Mouse (Mus musculus): ENCODE results near the gene Olfr871.

DNA sequence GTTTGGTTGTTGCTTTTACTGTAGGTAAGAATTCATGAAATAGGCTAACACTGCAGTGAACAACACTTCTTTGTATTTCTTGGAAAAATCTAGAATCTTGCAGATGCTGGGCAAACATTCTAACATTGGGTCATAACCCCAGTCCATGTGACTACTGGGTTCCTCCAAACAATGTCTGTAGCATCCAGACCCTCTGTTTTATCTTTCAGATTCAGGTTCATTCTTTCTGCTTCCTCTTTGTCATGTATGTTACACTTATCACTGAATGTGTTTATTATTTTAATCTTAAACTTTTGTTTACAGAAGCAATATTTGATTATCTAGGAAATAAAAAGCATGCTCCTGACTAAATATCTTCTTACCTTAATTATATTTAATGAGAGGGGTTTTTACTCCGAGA lies 1.2 kb upstream of the Olfr871 start:
- no peak for TF ChIP-seq POLR2A (IDR thresholded peaks at IDR 0.05; ENCODE audit: low read depth, low read length)
- TF ChIP-seq E2F4 (IDR thresholded peaks at IDR 0.05; ENCODE audit: insufficient replicate concordance, low read depth, low read length): no peak
- no peak for TF ChIP-seq CTCF (conservative IDR thresholded peaks at IDR 0.05 in 1 of 2, IDR thresholded peaks at IDR 0.05 in 1 of 2; ENCODE audit: low read depth in 2 of 2, low read length in 2 of 2)
- no peak for TF ChIP-seq EP300 (IDR thresholded peaks at IDR 0.05; ENCODE audit: low read length)
- TF ChIP-seq CHD2 (IDR thresholded peaks at IDR 0.05; ENCODE audit: low read length): no peak
- no peak for TF ChIP-seq TCF12 (IDR thresholded peaks at IDR 0.05; ENCODE audit: low read depth, low read length)
- no peak for TF ChIP-seq ZNF384 (IDR thresholded peaks at IDR 0.05; ENCODE audit: low read depth, low read length)
- no peak for TF ChIP-seq SMC3 (IDR thresholded peaks at IDR 0.05; ENCODE audit: low read depth, low read length)
- no peak for TF ChIP-seq HCFC1 (IDR thresholded peaks at IDR 0.05; ENCODE audit: low read depth, low read length)
- no peak for TF ChIP-seq MEF2A (IDR thresholded peaks at IDR 0.05; ENCODE audit: borderline replicate concordance, low read depth, low read length)
